Mouse (Mus musculus) embryonic fibroblast, embryonic 13.5 days (primary cell): ENCODE measurements around the gene Cd33. TPM values are rescaled to one million over a fixed set of nuclear protein-coding genes. Genes with fewer than 3 reads are reported as not detected.
A peak's percentile ranks its signal among the peaks of the same experiment; 100 is the strongest.

Source experiments
- H3K27ac ChIP-seq: 2 replicates; pipeline ENCODE4 v1.5.1; 2012; ENCODE audit warnings: low read length, control low read depth, inconsistent platforms; ENCODE audit not compliant: insufficient read depth
- H3K4me1 ChIP-seq: 2 replicates; pipeline ENCODE4 v1.6.1; 2011; ENCODE audit warnings: low read length; ENCODE audit not compliant: control insufficient read depth, insufficient read depth
- H3K4me3 ChIP-seq: 2 replicates; pipeline ENCODE4 v1.5.1; 2011; ENCODE audit warnings: mild to moderate bottlenecking, control low read depth, low read length; ENCODE audit not compliant: insufficient read depth
- CTCF ChIP-seq: IDR thresholded peaks from 2 replicates; pipeline ENCODE4 v1.5.1; 2011; ENCODE audit warnings: mild to moderate bottlenecking, control low read depth, low read length, moderate library complexity, borderline replicate concordance; ENCODE audit not compliant: insufficient read depth
- POLR2A ChIP-seq: IDR thresholded peaks from 2 replicates; pipeline ENCODE4 v1.6.1; 2011; ENCODE audit warnings: low read depth, mild to moderate bottlenecking, control low read depth, low read length, moderate library complexity
- polyA plus RNA-seq: library from polyadenylated mRNA; stranded (reverse); fragments of >200 nt; gene quantifications from 2 replicates; pipeline ENCODE4 v1.2.4, GENCODE M21; 2011; ENCODE audit warnings: low read depth; ENCODE audit not compliant: missing spikeins, insufficient read length

The Cd33 gene
- polyA plus RNA-seq: 0.72 TPM in 1 of 2 replicates, not detected in the other

DNA sequence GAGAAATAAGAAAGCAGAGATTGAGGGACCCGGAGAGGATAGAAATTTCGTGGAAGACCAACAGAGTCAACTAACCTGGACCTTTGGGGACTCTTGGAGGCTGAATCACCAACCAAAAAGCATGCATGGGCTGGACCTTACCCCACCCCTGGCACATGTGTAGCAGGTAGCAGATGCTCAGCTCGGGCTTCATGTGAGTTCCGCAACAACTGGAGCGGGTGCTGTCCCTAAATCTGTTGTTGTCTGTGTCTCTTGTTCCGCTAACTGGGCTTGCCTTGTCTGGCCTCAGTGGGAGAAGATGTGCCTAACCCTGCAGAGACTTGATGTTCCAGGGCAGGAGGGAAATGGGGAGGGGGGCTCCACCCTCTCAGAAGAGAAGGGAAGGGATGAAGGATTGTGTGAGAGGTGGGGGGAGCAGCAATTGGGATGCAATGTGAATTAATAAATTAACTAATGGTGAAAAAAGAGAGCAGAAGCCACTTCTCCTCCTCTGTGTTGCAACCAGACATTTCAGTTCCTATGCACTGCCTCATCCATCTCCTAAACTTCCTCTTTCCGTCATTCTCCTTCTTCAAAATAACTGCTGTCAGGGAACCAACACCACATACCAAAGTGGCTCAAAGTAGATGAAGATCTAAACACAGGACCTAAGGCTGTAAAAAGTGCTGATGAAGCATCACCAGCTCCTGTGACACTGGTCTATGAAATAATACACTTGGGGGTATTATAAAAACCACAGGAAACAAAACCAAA, at the start of gene Cd33:
Cd33 (minus strand) TSS at position 204 of the 753 bp plus-strand sequence.
- Histone ChIP-seq H3K4me3 (no peak within 1 kb of the TSS), H3K27ac (no peak within 1 kb of the TSS), H3K4me1 (no peaks in the 10 kb centered on the region)
- no peak for TF ChIP-seq POLR2A
- no peak for TF ChIP-seq CTCF

DNA sequence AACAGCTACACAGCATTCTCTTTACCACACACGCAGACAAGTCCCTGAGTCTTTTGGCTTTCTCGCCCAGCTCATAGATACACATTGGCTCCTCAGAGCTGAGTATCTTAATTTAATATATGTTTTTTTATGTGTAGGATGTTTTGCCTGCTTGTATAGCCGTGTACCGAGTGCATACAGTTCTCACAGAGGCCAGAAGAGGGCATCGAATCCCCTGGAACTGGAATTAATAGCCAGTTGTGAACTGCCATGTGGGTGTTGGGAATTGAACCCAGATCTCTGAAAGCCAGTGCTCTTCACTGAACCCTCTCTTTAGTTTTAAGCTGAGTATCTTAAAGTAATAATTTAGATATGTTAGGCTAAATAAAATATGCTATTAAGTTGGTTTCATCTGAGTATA, 40.6 kb upstream of the Cd33 start:
- no peak overlapping the region for H3K4me3 ChIP-seq
- H3K27ac ChIP-seq: no peak overlapping the region
- no peak for TF ChIP-seq CTCF
- TF ChIP-seq POLR2A: no peak
- H3K4me1 ChIP-seq: 0 out of 2 replicates have a peak, but pooled peaks cover 7% of the 10 kb centered on the region

DNA sequence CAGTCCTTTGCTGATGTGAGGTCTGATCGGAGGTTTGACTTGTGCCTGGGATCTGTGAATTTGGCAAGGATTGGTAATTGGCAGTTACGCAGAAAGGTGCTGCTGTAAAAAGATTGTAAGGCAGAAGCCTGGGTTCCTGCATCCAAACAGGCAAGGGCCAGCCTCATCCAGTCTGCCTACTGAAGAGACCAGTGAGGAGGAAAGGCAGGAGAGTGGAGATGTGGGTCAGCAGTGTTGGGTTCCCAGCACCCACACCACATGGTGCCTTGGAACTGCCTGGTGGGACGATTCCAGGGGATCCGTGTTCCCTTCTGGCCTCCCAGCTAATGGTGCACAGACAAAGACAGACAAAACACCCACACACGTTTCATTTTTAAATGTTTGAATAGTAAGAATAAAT, 36.3 kb upstream of the Cd33 start:
- Histone ChIP-seq H3K4me1 (0 out of 2 replicates have a peak, but pooled peaks cover 7% of the 10 kb centered on the region), H3K27ac (peak overlapping the region; percentile 91; the same call in 1 of the 2 replicates), H3K4me3 (peak overlapping the region; percentile 67)
- no peak for TF ChIP-seq POLR2A
- no peak for TF ChIP-seq CTCF

DNA sequence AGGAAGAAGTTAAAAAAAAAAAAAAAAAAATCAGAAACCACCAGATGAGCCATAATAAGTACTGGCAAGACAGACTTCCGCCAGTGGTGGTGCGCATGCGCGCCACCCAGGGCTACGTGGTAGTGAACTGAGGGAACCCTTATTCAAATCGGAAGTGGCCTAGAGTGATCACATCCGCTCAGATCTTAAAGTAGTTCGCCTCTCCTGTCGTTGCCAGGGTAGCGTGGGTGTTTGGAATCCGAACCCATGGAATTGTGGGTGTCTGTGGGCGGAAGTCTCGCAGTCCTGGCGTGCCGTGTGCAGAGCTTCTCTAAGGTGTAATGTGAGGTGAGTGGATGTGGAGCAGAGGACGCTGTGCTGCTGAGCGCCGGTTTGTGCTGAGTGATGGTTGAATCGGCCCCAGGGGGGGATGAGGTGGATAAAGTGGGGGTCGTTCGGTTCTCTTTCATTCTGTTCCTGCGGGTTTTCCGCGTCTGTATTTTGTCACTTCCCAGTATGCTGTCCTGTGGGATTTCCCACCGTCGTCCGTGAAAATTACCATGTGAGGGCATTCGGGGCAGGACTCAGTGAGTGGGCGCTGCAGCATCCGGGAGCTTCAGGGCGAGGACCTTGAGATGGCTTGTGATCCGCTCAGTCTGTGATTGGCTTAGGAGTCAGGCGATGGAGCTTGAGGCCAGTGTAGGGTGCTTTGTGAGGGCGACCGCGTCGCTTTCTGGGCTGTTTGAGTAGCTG, 35.4 kb upstream of the Cd33 start, which contains the start of gene Zfp719:
Zfp719 (plus strand) TSS at position 171 of the 732 bp plus-strand sequence.
- H3K4me3 ChIP-seq: peak within 1 kb of the TSS; percentile 67
- H3K27ac ChIP-seq: peak within 1 kb of the TSS; percentile 91
- H3K4me1 ChIP-seq: 0 out of 2 replicates have a peak, but pooled peaks cover 7% of the 10 kb centered on the region
- TF ChIP-seq POLR2A: peak; percentile 92
- TF ChIP-seq CTCF: no peak

DNA sequence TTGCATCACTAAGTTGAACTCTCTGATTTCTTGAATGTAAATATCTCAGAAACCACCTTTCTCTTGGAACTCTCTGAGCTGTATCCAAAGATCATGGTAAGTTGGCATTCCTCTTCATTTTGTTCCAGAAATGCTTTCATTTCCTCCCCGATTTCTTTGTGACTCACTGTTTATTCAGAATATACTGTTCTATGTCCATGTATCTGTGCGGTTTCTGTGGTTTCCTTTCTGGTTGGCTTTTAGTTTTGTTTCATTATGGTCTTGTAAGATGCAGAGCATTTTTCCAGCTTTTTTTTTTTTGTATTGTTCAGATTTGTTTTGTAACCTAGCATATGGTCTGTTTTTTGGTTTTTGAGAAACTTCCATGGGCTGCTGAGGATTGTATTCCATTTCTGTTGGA, 27.0 kb upstream of the Cd33 start:
- no peaks in the 10 kb centered on the region for H3K4me1 ChIP-seq
- H3K4me3 ChIP-seq: no peak overlapping the region
- no peak overlapping the region for H3K27ac ChIP-seq
- no peak for TF ChIP-seq POLR2A
- no peak for TF ChIP-seq CTCF

DNA sequence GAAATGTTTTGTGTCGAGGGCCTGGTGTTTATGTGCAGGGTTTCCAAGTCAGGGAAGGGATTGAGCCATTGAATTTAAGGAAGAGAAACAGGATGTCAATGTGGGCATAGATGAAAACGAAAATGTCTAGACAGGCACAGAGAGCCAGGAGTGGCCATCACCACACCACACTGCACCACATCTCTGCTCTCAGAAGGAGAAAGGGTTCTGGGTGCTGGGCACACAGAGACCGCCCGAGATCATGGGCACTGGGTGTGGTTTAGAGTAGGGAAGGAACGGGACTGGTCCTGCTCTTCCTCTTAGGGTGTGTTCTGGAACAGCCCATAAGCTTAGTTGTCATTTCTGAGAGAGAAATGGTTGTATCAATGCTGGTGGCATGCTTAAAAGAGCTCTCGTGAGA, 19.1 kb upstream of the Cd33 start:
- TF ChIP-seq CTCF (no peak), POLR2A (no peak)
- peak overlapping the region; percentile 65 for H3K4me3 ChIP-seq
- H3K27ac ChIP-seq: 0 out of 2 replicates have a peak overlapping the region, but pooled peaks have one; percentile 7
- peaks cover 4% of the 10 kb centered on the region; the same call in 1 of the 2 replicates for H3K4me1 ChIP-seq

DNA sequence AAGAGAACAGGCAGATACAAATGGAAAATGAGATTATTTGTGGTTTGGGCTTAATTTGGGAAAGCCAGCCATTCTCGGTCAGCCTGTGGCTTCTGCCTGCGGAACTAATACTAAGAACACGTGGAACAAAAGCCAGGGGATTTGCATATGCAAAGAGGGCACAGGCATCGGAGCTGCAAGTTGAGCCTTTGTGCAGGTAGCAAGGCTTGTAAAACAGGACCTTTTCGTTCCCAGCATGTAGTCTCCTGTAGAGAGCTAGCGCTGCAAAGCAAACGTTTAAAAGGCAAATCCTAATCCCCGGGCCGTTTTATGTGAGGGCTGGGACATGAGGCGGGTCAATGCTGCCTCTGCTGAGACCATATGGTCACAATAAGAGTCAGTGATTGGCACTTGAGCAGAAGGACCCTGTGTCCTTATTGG, 18.4 kb upstream of the Cd33 start:
- peak overlapping the region; percentile 65 for H3K4me3 ChIP-seq
- peaks cover 4% of the 10 kb centered on the region; the same call in 1 of the 2 replicates for H3K4me1 ChIP-seq
- H3K27ac ChIP-seq: peak overlapping the region; percentile 38; the same call in 1 of the 2 replicates
- peak; percentile 43; the same call in 1 of the 2 replicates for TF ChIP-seq POLR2A
- TF ChIP-seq CTCF: no peak

DNA sequence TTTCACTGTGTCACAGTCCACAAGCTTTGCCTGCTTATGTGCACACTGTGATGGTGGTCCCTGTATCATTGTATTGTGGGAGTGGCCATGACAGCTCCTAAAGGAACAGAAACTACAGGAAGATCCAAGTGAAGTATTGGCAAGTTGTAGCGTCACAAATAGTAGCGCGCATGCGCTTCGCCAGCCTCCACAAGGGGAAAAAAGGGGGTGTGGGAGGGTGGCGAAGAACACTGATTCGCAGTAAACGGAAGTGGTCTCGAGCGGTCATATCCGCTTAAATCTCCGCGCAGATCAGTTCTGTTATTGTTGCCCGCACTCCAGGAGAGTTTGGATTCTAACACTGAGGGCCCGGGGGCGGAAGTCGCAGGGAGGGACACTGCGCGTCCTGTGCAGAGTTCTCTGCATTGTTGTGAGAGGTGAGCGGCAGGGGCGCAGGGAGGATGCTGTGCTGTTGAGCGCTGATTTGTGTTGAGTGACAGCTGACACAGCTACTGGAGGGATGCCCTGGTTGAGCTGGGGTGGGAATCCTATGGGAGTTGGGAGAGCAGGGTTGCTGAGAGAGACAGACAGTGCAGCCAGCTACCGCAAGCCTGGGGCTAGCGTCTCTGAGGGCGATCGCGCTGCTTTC, 17.9 kb upstream of the Cd33 start, which contains the start of gene Zfp658:
Zfp658 (plus strand) TSS at position 251 of the 628 bp plus-strand sequence.
- peaks cover 4% of the 10 kb centered on the region; the same call in 1 of the 2 replicates for H3K4me1 ChIP-seq
- H3K4me3 ChIP-seq: peak within 1 kb of the TSS; percentile 65
- peak within 1 kb of the TSS; percentile 38 for H3K27ac ChIP-seq
- TF ChIP-seq POLR2A (peak; percentile 66; the same call in 1 of the 2 replicates), CTCF (no peak)

DNA sequence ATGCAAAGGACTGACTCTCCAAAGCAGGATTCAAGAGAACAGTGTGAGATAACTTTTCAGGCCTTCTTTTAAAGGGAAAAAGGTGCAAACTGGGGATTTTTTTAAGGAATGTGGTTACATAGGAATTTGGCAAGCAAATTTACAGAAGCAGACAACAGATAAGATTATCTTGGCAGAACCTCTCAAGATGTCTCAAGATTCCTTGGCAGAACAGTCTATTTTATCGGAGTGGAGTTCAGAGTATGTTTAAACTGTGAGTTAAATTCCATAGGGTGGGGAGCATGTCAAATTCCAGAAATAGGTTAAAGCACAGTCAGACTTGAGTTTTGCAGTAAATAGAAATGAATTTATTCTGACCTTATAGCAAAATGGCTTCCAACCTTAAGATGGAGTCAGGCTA, 12.7 kb upstream of the Cd33 start:
- Histone ChIP-seq H3K4me1 (peaks cover 5% of the 10 kb centered on the region), H3K27ac (peak overlapping the region; percentile 53), H3K4me3 (no peak overlapping the region)
- no peak for TF ChIP-seq POLR2A
